Mouse (Mus musculus) embryo, embryonic 10 days (tissue): ENCODE measurements at regions not wholly inside any gene's neighbourhood (a gene's known extent, or its start where the extent isn't known, plus 50 kb on each side); places are given as distances from the start of the nearest gene placed in this dataset.
"Not testable (repeated sequence)": the region's sequence is repeated elsewhere in the genome, so short reads cannot be mapped to it uniquely, and the experiment has no call there.

Experiments
- DNase-seq: peaks from one replicate; pipeline ENCODE4 v3.0.0-alpha.2; 2015; ENCODE audit warnings: low spot score

- not testable (repeated sequence) for DNase-seq
These were observed 455.5 kb downstream of the Plxdc2 start for GRCm38 (mm10) chr2:16811401-16812281.

- DNase-seq = no peak
These were observed 464.3 kb downstream of the Plxdc2 start for GRCm38 (mm10) chr2:16820442-16820841.

GRCm38 (mm10) chr2:16824681-16825230 is 468.7 kb downstream of the Plxdc2 start:
- DNase-seq = no peak

- DNase-seq = no peak
These were observed 471.2 kb downstream of the Plxdc2 start for GRCm38 (mm10) chr2:16827266-16827665.

GRCm38 (mm10) chr2:16835960-16836359 is 479.9 kb downstream of the Plxdc2 start:
- DNase-seq = no peak

- no peak for DNase-seq
These were observed 482.6 kb downstream of the Plxdc2 start for GRCm38 (mm10) chr2:16838718-16839117.

- DNase-seq = no peak
These were observed 493.8 kb downstream of the Plxdc2 start for GRCm38 (mm10) chr2:16849916-16850315.

- DNase-seq = no peak
These were observed 504.0 kb downstream of the Plxdc2 start for GRCm38 (mm10) chr2:16860056-16860455.

- no peak for DNase-seq
These were observed 510.2 kb downstream of the Plxdc2 start for GRCm38 (mm10) chr2:16866163-16866852.

GRCm38 (mm10) chr2:16892381-16892780 is 536.3 kb downstream of the Plxdc2 start:
- DNase-seq = not testable (repeated sequence)

GRCm38 (mm10) chr2:16909246-16910038 is 553.3 kb downstream of the Plxdc2 start:
- no peak for DNase-seq

GRCm38 (mm10) chr2:16914633-16915032 is 558.5 kb downstream of the Plxdc2 start:
- DNase-seq = peak; percentile 40

- DNase-seq = no peak
These were observed 573.9 kb downstream of the Plxdc2 start for GRCm38 (mm10) chr2:16929974-16930373.

- no peak for DNase-seq
These were observed 603.3 kb downstream of the Plxdc2 start for GRCm38 (mm10) chr2:16959432-16959831.

GRCm38 (mm10) chr2:16977380-16977779 is 621.3 kb downstream of the Plxdc2 start:
- peak; percentile 42 for DNase-seq

- DNase-seq = no peak
These were observed 626.7 kb downstream of the Plxdc2 start for GRCm38 (mm10) chr2:16982823-16983222.

GRCm38 (mm10) chr2:16983583-16984221 is 627.6 kb downstream of the Plxdc2 start:
- no peak for DNase-seq
